Mouse (Mus musculus) limb, embryonic 13.5 days (tissue): ENCODE results near the gene Ikzf1. TPM values are rescaled to one million over a fixed set of nuclear protein-coding genes. Genes with fewer than 3 reads are reported as not detected.

Source experiments
- ATAC-seq: fragments of 200-750 bp; cut with Nextera tagmentation; 2 replicates; pipeline ENCODE4 v1.8.0; 2017; ENCODE audit warnings: low read depth, moderate number of reproducible peaks, moderate TSS enrichment; ENCODE audit not compliant: low FRiP score
- H3K27ac ChIP-seq: fragments of 300-500 bp; sonication (generic); 2 replicates; pipeline ENCODE4 v1.5.1; 2015; ENCODE audit warnings: inconsistent platforms, mild to moderate bottlenecking, moderate library complexity
- H3K27me3 ChIP-seq: fragments of 300-500 bp; sonication (generic); 2 replicates; pipeline ENCODE4 v1.6.1; 2015; ENCODE audit warnings: mild to moderate bottlenecking, inconsistent platforms
- H3K36me3 ChIP-seq: fragments of 300-500 bp; sonication (generic); 2 replicates; pipeline ENCODE4 v1.6.1; 2015; ENCODE audit warnings: inconsistent platforms, mild to moderate bottlenecking, moderate library complexity
- H3K4me1 ChIP-seq: fragments of 300-500 bp; sonication (generic); 2 replicates; pipeline ENCODE4 v1.6.1; 2015; ENCODE audit warnings: inconsistent platforms
- H3K4me2 ChIP-seq: fragments of 300-500 bp; sonication (generic); replicated peaks from 2 replicates; pipeline ENCODE4 v1.6.1; 2015; ENCODE audit warnings: inconsistent platforms, mild to moderate bottlenecking, moderate library complexity
- H3K4me3 ChIP-seq: fragments of 300-500 bp; sonication (generic); 2 replicates; pipeline ENCODE4 v1.5.1; 2015; ENCODE audit warnings: moderate library complexity, mild to moderate bottlenecking, inconsistent platforms
- H3K9ac ChIP-seq: fragments of 300-500 bp; sonication (generic); 2 replicates; pipeline ENCODE4 v1.6.1; 2015; ENCODE audit warnings: mild to moderate bottlenecking, inconsistent platforms
- H3K9me3 ChIP-seq: fragments of 300-500 bp; sonication (generic); 2 replicates; pipeline ENCODE4 v1.6.1; 2016; ENCODE audit warnings: inconsistent platforms
- WGBS: fragments of 180-500 bp; shearing (Covaris S2); methylation state at CpG from one replicate; pipeline ENCODE4 v1.1.7; 2015; 5-methylcytosine and 5-hydroxymethylcytosine counted together
- polyA plus RNA-seq: library from polyadenylated mRNA; unstranded; fragments of >200 nt; fragmentation: Nextera tagmentation; extraction: Ambion mirVana; gene quantifications from 2 replicates; pipeline ENCODE4 v1.2.1, GENCODE M21; 2015

Ikzf1 gene
- polyA plus RNA-seq, 1 experiment from 2014 or later: 1.5 TPM

DNA sequence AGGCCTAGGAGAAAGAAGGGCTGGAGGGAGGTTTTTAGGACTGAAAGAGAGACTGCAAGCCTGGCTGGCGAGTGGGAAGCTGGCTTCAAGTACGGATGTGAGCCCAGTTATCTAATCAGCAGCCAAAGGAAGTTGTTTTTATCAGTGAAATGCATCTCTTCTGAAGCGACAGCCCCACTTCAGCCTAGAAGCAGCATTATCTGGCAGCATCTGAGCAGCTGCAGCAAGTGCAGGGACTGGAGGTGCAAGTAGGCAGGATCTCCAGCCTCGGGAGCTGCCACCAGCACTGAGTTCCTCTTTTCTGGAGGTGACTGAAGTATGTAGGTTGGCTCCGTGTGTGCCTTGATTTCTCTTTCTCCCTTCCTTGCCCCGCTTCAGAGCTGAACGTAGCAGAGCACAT, 26.9 kb downstream of the Ikzf1 start:
- Histone ChIP-seq H3K4me2 (no peak overlapping the region), H3K9ac (no peak overlapping the region), H3K27ac (no peak overlapping the region), H3K36me3 (no peaks in the 10 kb centered on the region), H3K4me1 (no peaks in the 10 kb centered on the region), H3K4me3 (no peak overlapping the region), H3K27me3 (no peaks in the 10 kb centered on the region), H3K9me3 (no peaks in the 10 kb centered on the region)
- ATAC-seq: no peak
- 58% methylated on average over 7 of the region's 7 CpGs for WGBS

DNA sequence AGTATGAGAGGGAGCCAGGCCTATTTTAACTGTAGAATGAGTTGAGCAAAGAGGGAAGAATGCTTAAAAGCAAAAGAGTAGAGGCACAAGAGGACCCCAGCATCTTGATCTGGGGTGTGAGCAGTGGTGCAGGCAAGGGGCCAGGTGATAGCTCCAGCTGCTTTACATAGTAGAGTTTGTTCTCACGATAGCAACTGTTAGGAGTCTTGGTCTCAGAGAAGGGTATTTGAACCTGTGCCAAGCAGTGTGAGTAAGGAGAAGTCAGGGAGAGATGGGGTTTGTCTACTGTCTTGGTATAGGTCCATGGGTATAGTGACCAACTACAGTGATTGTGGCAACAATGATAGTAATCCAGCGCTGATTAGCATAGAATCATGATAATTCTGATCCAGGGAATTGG, 29.9 kb downstream of the Ikzf1 start:
- Histone ChIP-seq H3K4me2 (no peak overlapping the region), H3K36me3 (no peaks in the 10 kb centered on the region), H3K4me3 (no peak overlapping the region), H3K9me3 (no peaks in the 10 kb centered on the region), H3K27ac (no peak overlapping the region), H3K9ac (no peak overlapping the region), H3K27me3 (no peaks in the 10 kb centered on the region), H3K4me1 (no peaks in the 10 kb centered on the region)
- no peak for ATAC-seq
- WGBS: 80% methylated on average over 2 of the region's 2 CpGs

DNA sequence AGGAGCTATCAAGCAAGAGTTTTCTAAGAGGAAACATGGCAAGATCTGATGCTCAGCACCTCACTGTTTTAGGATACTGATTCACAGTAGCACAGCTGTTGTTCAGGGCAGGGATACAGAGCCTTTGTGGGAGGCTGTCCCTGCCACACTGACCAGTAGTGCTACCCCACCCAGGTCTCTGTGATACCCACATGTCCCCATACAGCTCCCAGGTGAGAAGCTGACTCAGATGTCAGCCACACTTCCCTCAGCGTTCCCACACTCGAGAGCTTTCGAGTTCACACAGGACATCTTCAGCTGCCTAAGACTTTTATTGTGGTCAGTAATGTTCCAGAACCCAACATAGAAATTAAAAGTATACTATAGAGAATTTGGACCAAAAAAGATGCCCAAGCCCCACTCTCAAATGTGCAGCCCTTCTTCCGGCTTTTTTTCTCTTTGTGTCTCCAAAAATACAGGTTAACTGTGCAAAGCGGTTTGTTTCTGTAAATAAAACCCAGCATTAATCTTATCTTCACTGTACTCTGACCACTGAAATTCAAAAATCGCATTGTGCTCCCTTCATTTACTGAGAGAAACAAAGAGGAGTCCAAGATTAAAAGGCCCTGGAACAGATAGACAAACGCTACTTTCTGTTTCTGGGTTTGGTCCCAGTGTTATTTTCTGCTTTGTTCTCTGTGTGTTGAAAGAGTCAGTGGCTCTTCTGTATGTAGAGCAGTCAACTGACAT, 31.3 kb downstream of the Ikzf1 start:
- Histone ChIP-seq H3K4me1 (no peaks in the 10 kb centered on the region), H3K4me2 (no peak overlapping the region), H3K9ac (no peak overlapping the region), H3K36me3 (no peaks in the 10 kb centered on the region), H3K27me3 (no peaks in the 10 kb centered on the region), H3K9me3 (no peaks in the 10 kb centered on the region), H3K27ac (no peak overlapping the region), H3K4me3 (no peak overlapping the region)
- WGBS: 84% methylated on average over 7 of the region's 7 CpGs
- no peak for ATAC-seq

DNA sequence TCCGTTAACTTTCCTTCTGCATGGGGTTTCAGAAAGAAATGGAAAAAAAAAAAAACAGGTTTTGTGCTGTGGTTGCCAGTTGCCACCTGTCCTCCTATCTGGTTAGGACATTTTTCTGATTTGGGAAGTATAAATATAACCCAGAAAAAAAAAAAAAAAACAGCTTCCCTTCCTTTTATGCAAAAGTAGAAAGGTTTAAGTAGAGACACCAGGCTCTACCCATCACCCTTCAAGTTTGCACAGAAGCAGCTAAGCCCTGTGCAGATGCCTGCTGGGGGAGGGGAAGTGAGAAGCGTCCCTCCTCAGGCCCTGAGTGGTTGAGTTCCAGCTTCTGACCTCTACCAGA, 31.9 kb downstream of the Ikzf1 start:
- Histone ChIP-seq H3K4me2 (no peak overlapping the region), H3K27me3 (no peaks in the 10 kb centered on the region), H3K4me3 (no peak overlapping the region), H3K27ac (no peak overlapping the region), H3K9me3 (no peaks in the 10 kb centered on the region), H3K4me1 (no peaks in the 10 kb centered on the region), H3K9ac (no peak overlapping the region), H3K36me3 (no peaks in the 10 kb centered on the region)
- 76% methylated on average over 2 of the region's 2 CpGs for WGBS
- no peak for ATAC-seq

DNA sequence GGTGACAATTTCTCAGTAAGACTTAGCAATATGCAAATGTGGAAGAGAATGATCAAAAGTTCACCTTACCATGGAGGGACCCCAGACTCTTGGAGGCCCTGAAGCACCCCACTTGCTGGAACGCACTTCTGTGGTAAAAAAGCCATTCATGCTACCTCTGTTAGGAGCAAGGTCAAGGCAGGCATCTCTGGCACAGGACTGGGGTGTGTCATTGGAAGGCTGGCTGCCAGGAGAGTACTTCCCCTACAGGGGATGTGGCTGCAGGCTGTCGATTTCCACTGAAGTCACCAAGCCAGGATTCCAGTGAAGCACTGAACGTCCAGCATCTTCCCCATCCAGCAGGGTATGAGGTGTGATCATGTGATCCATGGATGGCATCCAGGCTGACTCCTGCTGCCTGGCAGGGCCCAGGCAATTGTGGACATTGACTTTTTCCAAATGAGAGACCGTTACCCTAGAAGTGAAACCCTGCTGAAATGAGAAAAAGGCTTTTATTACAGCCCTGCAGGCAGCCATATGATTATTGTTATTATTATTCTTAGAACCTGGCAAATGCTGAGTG, 32.9 kb downstream of the Ikzf1 start:
- Histone ChIP-seq H3K9me3 (no peaks in the 10 kb centered on the region), H3K4me2 (no peak overlapping the region), H3K27ac (no peak overlapping the region), H3K27me3 (no peaks in the 10 kb centered on the region), H3K4me1 (no peaks in the 10 kb centered on the region), H3K9ac (no peak overlapping the region), H3K4me3 (no peak overlapping the region), H3K36me3 (no peaks in the 10 kb centered on the region)
- no peak for ATAC-seq
- WGBS: 78% methylated on average over 4 of the region's 4 CpGs

DNA sequence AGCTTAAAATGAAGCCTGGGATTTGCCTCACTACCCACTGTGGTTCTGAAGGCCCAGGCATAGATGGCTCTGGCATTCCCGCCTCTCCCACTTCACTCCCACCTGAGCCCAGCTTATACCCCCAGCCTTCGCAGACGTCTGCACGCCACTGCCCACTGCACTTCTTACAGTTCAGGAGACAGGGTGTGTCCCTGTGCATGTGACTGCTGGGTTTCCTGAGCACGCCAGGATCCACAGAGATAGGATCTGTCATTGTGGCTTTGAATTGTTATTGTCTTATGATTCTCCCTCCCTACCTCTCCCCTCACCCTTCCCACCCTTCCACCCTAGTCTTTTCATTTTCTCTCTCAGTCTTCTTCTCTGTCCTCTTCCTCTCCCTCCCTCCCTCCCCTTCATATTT, 34.9 kb downstream of the Ikzf1 start:
- Histone ChIP-seq H3K4me2 (no peak overlapping the region), H3K9ac (no peak overlapping the region), H3K4me3 (no peak overlapping the region), H3K27ac (no peak overlapping the region), H3K4me1 (no peaks in the 10 kb centered on the region), H3K9me3 (no peaks in the 10 kb centered on the region), H3K36me3 (no peaks in the 10 kb centered on the region), H3K27me3 (no peaks in the 10 kb centered on the region)
- ATAC-seq: no peak
- WGBS: 76% methylated on average over 5 of the region's 5 CpGs

DNA sequence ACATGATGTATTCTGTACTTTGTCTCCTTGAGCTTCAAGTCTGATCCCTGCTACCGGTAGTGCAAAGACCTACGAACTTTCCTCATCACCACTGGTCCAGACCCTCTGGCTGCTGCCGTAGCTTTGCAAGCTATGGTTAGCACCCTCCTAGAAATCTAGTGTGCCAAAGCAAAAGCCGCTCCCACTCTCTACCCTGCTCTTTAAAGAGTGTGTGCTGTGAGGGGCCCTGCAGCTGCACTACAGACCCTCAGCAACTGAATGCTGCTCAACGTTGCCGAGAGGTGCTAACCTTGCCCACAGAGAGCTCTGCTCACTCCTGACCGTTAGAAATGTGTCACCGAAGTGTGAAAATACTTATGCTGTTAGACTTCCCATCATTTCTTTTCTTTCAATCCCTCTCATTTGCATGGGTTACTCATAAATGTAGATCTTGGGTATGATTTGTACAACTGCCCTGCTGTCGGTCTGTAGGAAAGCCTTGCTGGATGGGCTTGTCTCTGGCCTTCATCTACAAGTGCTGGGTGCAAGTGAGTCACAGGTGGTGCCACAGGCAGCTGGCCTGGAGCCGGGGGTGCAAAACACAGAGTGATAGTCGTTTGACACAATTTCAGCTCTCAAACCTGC, 40.6 kb downstream of the Ikzf1 start:
- Histone ChIP-seq H3K9ac (no peak overlapping the region), H3K27me3 (no peaks in the 10 kb centered on the region), H3K9me3 (no peaks in the 10 kb centered on the region), H3K4me2 (no peak overlapping the region), H3K27ac (no peak overlapping the region), H3K36me3 (no peaks in the 10 kb centered on the region), H3K4me3 (no peak overlapping the region), H3K4me1 (no peaks in the 10 kb centered on the region)
- WGBS: 82% methylated on average over 11 of the region's 11 CpGs
- no peak for ATAC-seq

DNA sequence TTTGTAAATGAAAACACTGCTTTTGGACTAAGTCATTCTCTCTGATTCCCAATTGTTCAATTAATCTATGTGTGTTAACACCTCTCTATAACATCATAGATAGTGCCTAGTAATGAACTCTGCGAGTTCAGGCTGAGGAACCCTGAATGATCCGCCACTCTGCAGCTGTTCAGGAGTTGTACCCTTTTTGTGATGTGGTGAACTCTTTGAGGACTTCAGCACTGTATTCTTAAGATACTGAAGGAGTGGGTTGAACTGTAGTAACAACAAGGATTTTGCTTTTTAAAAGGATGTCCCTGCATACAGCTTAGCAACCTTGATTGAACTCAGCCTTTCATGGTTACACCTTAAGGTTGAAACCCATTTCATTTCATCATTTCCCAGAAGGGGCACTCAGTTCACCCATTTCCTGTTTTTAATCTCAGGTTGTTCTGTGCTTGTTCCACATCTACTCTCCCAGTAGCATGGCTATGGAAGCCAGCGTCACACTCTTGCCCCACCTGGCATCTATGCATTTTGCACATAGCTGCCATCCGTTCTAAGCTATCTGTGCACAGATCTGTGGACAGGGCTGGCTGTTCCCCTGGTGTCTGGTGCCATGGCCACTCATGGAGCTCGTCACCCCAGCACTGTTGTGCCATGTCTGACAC, 41.2 kb downstream of the Ikzf1 start:
- Histone ChIP-seq H3K4me3 (no peak overlapping the region), H3K27me3 (no peaks in the 10 kb centered on the region), H3K36me3 (no peaks in the 10 kb centered on the region), H3K9me3 (no peaks in the 10 kb centered on the region), H3K4me1 (no peaks in the 10 kb centered on the region), H3K4me2 (no peak overlapping the region), H3K9ac (no peak overlapping the region), H3K27ac (no peak overlapping the region)
- WGBS: 85% methylated on average over 5 of the region's 5 CpGs
- no peak for ATAC-seq

DNA sequence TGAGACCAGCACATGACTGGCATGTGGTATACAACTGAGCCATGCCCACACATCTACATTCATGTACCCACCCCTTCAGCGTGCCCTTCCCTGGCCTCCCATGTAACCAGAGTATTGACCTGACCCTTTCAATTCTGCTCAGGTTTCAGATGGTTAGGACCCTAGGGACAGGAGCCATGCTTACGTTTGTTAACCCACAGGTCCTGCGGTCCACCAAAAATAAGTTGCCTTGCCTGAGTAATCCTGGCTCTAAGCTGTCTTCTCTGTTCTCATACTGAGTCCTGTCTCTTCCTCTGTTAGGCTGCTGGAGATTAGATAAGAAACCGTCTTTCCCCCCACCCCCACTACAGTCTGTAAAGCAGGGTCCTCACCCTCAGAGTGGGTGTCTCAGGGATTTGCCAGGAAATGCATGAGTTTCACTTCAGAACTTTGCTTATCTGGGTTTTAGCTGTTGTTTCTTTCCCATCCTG, 42.0 kb downstream of the Ikzf1 start:
- H3K4me1 ChIP-seq: no peaks in the 10 kb centered on the region
- H3K9ac ChIP-seq: no peak overlapping the region
- no peaks in the 10 kb centered on the region for H3K9me3 ChIP-seq
- H3K27ac ChIP-seq: no peak overlapping the region
- H3K27me3 ChIP-seq: no peaks in the 10 kb centered on the region
- no peak overlapping the region for H3K4me3 ChIP-seq
- no peak overlapping the region for H3K4me2 ChIP-seq
- no peaks in the 10 kb centered on the region for H3K36me3 ChIP-seq
- 72% methylated on average over 4 of the region's 4 CpGs for WGBS
- ATAC-seq: no peak

DNA sequence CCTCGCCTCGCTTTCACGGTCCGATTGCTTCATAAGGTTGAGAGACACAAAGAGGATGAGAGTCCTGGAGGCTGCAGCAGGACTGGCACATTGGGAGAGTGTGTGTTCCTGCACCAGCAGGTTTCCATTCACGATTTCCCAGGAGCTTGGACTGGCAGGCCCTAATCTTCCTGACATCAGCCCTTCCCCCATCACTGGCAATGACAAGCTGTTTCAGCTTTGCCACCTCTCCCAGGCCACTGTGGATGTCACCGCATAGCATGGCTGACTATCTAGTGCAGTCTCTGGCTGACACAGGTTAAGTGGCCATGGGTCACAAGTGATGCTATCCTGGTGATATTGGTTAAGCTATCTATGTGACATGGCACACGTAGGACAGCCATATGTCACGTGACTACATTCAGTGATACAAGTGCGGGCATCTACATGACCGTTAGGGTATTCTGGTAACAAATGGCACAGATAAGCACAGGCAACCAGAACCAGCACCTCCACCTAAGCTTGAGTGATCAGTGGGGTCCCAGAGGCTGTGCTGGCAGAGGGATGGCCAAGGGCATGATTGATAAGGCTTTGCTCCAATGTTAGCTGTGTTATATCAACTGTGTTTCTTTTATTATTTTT, 43.2 kb downstream of the Ikzf1 start:
- no peaks in the 10 kb centered on the region for H3K27me3 ChIP-seq
- H3K9ac ChIP-seq: no peak overlapping the region
- H3K36me3 ChIP-seq: no peaks in the 10 kb centered on the region
- H3K4me2 ChIP-seq: no peak overlapping the region
- no peak overlapping the region for H3K4me3 ChIP-seq
- 91% methylated on average over 10 of the region's 10 CpGs for WGBS
- H3K9me3 ChIP-seq: no peaks in the 10 kb centered on the region
- H3K27ac ChIP-seq: no peak overlapping the region
- ATAC-seq: no peak
- no peaks in the 10 kb centered on the region for H3K4me1 ChIP-seq

DNA sequence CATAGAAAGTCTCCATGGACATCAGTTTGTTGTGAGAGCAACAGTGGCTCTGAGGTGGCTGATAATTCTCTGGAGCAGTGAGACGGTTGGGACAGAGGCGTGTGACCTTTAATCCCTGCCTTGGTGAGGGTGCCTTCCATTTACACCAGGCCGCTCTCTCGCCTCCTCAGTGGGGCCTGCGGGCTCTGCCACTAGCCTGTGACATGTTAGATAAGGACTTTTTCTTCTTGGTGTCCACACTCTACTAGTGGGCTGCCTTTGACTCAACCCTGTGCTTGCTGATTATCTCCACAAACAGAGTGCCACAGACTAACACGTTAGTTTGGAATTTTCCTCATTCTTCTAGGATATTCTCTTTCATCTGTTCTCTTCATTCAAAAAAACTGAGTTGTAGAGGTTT, 44.4 kb downstream of the Ikzf1 start:
- no peak overlapping the region for H3K9ac ChIP-seq
- no peaks in the 10 kb centered on the region for H3K36me3 ChIP-seq
- ATAC-seq: no peak
- H3K4me2 ChIP-seq: no peak overlapping the region
- WGBS: 83% methylated on average over 6 of the region's 6 CpGs
- no peaks in the 10 kb centered on the region for H3K4me1 ChIP-seq
- H3K27me3 ChIP-seq: no peaks in the 10 kb centered on the region
- H3K9me3 ChIP-seq: no peaks in the 10 kb centered on the region
- H3K27ac ChIP-seq: no peak overlapping the region
- no peak overlapping the region for H3K4me3 ChIP-seq

DNA sequence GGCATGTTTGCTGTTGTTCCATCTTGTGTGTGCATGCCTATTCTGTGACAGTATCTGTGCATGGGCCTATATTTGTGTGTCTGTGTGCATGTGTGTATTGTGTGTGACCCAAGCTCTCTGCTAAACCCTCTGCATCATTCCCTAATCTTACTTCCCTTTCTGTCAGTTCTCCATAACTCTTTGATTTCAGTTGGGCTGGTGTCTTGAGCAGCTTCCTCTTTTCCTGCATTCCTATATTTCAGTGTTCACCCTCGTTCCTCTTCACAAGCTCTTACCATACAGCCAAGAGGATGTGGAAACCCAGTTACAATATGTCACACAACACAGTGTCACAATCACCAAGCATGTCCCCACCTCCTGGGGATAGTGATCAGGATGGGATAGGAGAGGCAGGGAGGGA, 45.3 kb downstream of the Ikzf1 start:
- Histone ChIP-seq H3K9ac (no peak overlapping the region), H3K4me1 (no peaks in the 10 kb centered on the region), H3K36me3 (no peaks in the 10 kb centered on the region), H3K27me3 (0 out of 2 replicates have a peak, but pooled peaks cover 3% of the 10 kb centered on the region), H3K27ac (no peak overlapping the region), H3K4me2 (no peak overlapping the region), H3K9me3 (no peaks in the 10 kb centered on the region), H3K4me3 (no peak overlapping the region)
- no peak for ATAC-seq
- 81% methylated on average over 1 of the region's 1 CpGs for WGBS
